Mouse (Mus musculus): Measurements from ENCODE around the gene Ndufaf1.
"Not testable (repeated sequence)": the region's sequence is repeated elsewhere in the genome, so short reads cannot be mapped to it uniquely, and the experiment has no call there.

The Ndufaf1 gene

DNA sequence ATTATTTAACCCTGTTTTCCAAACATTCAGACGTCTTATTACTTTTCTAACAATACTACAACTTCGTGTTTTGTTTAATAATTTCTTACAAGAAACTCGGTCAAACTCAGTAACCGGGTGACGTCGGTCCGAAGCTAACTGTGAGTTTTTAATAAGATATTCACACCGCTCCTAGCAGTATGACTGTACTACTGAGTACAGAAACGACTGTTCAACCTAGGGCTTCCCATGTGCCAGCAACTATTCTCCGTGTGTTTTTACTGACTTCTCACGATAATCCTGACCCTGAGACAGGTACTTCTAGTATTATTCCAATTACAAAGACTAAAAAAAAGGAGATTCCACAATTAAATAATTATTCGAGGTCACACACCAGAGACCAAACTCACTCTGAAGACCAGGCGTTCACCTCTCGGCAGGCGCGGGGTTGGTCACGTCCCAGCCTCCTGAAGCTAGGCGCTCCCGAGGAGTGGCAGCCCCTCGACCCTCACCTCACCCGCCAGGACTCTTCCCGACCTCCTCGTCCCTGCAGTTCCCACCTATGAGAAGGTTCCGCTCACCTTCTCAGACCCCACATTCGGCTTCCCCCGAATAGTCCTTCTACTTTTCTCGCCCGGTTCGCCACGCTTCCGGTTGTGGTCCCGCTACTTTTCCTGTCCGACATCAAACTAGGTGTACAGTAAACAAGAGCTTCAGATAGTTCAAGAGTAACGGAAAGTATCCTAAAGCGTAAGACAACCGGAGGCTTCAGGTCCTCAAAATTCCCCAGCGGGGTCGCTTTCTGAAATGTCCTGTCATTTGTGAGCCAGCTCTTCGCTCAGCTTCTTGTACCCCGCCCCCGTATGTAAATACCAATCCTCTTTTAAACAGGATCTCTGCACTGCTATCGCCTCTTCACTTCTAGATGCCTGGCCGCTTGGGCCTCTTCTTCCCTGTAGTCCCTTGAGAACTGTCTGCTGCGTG is at the start of gene Ndufaf1:
TSS of gene Ndufaf1 (minus strand) at position 608 of the 963 bp plus-strand sequence.
- peak; percentile 86 for DNase-seq (ENCODE audit: low read depth, low spot score)

- no peak for DNase-seq (ENCODE audit: low read depth, low spot score)
These were observed 47.4 kb upstream of the Ndufaf1 start for GRCm38 (mm10) chr2:119710011-119710410.

DNA sequence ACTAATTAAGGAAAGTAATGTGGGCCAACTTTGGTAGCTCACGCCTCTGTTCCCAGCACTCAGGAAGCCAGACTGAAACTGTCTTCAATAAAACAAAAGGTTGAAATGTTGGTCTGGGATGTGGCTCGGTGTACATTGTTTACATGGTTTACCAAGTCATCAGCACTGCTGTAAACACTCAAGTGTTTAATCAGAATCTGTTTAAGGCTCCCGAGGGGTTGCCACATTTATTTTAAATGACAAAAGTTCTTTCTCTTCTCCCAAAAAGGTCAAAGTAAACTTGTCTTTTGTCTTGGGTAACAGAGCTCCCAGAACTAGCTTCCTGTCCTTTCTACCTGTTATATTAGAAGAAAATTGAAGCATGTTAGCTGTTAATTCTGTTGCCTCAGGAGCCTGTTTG is 45.0 kb upstream of the Ndufaf1 start:
- DNase-seq (ENCODE audit: low read depth, low spot score): no peak

DNA sequence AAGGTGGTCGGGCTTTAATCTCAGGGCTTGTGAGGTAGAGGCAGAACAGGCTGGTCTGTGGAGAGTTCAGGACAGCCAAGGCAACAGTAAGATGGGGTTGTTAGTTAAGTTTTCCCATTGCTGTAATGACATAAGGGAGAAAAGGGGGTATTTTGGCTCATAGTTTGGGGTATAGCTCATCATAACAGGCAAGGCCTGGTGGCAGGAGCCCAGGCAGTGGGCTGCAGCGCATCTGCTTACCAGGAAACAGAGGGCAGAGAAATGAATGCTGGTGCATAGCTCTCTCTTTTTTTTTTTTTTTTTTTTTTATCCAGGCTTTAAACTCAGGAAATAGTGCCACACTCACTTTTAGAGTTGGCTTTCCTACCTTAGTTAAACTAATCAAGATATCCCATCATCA is 40.5 kb upstream of the Ndufaf1 start:
- DNase-seq (ENCODE audit: low read depth, low spot score): no peak

DNA sequence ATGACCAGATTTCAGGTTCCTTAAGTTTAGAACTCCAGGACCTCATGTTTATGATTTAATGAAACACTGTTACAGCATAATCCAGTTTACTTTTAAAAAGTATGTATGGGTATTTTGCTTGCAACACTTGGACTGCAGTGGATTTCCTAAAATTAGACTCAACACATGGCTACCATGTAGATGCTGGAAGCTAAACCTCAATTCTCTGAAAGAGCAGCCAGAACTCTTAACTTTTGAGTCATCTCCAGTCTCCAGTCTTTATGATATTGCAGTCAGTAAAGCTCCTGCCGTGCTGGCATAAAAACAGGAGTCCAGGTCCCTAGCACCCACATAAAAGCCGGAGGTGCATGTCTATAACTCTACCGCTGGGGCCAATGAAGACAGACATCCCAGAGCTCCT is 37.3 kb upstream of the Ndufaf1 start:
- no peak for DNase-seq (ENCODE audit: low read depth, low spot score)

DNA sequence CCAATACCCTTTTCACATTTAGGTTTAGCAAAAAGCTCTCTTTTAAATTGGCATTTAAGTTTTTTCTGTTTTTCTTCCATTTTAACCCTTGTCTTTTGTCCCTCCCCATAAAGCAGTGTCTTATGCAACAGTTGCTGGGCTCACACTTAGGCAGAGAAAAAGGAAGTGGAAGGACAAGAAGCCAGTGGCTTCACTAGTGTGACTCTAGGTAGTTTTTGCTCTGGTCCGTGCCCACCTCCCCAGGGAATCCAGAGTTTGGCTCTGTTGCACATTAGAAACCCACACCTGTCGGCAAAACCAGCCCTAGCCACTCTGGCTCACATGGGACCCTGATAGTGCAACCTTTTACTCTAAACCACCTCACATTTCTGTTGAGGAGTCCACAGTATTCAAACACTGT is 35.8 kb upstream of the Ndufaf1 start:
- DNase-seq (ENCODE audit: low read depth, low spot score): no peak

DNA sequence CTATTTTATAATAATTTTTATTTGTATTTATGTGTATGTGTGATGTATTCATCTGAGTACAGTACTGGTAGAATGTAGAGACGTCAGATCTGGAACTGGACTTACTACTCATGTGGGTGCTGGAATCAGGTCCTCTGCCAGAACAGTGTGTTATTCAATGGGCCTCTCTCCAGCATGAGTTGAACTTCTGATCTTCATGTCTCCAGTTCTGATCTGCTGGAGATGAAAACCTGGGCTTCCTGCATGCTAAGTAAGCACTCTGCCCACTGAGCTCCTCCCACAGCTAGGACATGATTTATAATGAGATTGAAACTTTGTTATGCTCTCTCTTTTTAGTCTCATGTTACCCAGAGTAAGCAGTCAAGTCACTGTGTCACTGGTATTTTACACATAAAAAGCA is 33.5 kb upstream of the Ndufaf1 start:
- no peak for DNase-seq (ENCODE audit: low read depth, low spot score)

DNA sequence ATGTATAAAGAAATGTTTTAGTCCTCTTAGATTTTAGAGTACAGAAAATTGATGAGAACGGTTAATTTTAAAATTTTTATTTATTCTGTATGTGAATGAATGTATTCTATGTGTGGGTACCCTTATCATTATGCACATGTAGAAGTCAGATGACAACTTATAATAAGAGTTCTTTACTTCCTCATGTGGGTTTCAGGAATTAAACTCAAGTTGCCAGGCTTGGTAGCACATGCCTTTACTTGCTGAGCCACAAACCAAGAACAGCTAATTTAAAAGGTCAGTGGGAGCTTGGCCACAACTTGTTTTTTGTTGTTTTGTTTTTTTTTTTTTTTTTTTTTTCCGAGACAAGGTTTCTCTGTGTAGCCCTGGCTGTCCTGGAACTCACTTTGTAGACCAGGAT is 32.2 kb upstream of the Ndufaf1 start:
- no peak for DNase-seq (ENCODE audit: low read depth, low spot score)

GRCm38 (mm10) chr2:119692003-119692701 is 29.5 kb upstream of the Ndufaf1 start:
- no peak for DNase-seq (ENCODE audit: low read depth, low spot score)

DNA sequence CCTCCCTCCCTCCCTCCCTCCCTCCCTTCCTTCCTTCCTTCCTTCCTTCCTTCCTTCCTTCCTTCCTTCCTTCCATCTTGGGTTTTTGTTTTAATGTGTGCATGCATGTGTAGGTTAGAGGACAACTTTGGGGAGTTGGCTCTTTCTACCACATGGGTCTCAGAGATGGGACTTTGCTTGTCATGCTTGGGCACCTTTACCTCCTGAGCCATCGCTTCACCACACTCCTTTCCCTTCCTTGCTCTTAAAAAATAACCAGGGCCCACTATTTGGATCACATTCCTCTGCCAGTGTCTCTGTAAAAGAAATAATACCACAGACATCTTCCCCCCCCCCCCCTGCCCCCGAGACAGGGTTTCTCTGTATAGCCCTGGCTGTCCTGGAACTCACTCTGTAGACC is 21.1 kb upstream of the Ndufaf1 start:
- no peak for DNase-seq (ENCODE audit: low read depth, low spot score)

DNA sequence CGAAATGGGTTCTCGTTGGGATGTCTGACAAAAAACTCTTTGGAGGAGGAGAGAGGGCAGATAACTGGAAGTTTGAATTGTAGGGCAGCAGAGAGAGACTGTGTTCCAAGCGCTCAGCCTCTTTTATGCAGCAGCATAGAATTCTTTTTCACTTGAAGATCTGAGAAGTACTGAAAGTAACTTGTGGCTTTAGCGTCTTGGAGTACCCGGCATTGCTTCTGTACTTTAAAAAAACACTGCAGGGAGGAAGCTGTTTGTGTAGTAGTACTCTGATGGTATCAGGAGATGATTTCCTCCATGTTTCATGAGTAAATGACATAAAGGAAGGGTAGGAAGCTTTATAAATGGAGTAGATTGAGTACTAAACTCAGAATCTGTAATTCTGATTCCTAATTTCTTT is 13.2 kb upstream of the Ndufaf1 start:
- no peak for DNase-seq (ENCODE audit: low read depth, low spot score)

DNA sequence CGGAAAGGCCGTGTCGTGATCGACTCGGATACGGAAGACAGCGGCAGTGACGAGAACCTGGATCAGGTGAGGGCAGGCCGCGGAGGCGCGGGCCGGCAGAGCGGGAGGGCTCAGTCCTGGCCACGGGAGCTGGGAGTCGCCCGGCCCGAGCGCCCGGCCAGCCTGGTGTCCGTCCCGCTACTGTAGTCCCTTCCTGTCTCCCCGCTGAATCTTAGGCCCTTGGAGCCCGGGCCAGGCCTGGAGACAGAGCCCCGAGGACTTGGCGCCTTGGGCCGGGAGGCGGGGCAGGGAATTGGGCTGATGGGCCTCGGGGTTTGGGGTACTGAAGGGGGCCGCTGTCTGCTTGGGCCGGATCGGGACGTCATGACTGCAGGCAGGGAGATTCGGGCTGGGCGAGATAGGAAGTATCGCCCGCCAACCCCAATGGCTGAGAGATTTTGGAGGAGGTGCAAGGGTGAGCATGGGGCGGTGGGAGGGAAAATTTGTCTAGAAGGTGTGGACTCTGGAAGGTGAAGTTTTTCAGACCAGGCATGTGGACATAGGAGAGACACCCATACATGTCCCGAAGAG is 12.7 kb upstream of the Ndufaf1 start:
- peak; percentile 30 for DNase-seq (ENCODE audit: low read depth, low spot score)

DNA sequence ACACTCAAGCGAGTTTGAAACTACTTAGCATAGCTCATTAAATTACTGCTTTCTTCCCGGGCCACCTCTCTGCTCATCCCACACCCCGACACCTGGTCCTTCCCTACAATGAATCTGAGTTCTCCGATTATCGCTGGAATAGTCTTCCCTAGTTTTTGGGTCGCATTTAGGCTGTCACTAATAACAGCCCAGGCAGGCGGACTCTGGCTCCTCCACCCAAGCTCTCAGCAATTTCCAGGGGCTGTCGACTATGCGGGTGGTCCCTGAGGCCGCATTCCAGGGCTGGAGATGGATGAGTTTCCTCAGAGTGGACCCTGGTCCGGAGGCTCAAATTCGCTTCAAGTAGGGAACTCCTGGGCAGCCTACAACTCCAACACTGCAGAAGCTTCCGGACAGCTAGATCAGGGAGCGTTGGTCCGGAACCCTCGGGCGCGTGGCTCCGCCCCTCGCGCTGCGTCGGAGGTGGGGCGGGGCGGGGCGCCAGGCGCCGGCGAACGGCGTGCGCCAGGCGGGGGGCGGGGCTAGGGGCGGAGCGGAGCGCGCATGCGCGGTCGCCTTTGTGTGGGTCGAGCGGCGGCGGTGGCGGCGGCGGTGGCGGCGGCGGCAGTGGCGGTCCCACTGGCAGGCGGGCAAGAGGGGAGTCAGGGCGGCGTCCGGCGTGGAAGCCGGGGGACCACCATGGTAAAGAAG is 12.0 kb upstream of the Ndufaf1 start, which contains the start of gene Rtf1:
TSS of gene Rtf1 (plus strand) at position 544 of the 690 bp plus-strand sequence.
- DNase-seq (ENCODE audit: low read depth, low spot score): peak; percentile 89

DNA sequence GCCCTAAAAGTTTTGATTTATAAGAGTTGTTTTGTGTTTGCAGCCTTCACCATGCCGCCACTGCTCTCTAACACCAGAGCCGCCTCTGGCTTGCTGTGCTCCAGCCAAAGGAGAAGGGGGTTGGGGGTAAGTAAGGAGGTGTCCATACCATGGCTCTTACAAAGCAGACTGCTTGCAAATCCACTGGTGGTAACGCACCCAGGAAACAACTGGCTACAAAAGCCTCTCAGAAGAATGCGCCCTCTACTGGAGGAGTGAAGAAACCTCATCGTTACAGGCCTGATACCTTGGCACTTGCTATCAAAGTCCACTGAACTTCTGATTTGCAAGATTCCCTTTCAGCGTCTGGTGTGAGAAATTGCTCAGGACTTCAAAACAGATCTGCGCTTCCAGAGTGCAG is 6.4 kb upstream of the Ndufaf1 start:
- DNase-seq (ENCODE audit: low read depth, low spot score): no peak

GRCm38 (mm10) chr2:119665744-119666143 is 3.1 kb upstream of the Ndufaf1 start:
- DNase-seq (ENCODE audit: low read depth, low spot score): not testable (repeated sequence)

DNA sequence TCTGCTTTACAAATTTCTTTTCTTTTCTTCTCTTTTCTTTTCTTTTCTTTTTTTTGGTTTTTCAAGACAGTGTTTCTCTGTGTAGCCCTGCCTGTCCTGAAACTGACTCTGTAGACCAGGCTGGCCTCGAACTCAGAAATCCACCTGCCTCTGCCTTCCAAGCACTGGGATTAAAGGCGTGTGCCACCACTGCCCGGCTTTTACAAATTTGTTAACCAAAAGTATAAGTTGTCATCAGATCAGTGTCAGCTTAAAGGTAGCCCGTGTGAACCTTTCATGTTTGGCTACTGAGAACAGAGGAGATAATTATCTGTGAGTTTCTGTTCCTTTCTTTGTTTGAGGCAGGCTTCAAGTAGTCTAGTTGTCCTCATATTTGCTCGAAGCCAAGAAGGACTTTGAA is 18.4 kb downstream of the Ndufaf1 start:
- DNase-seq (ENCODE audit: low read depth, low spot score): no peak

- DNase-seq (ENCODE audit: low read depth, low spot score): no peak
These were observed 21.3 kb downstream of the Ndufaf1 start for GRCm38 (mm10) chr2:119641214-119641912.

- no peak for DNase-seq (ENCODE audit: low read depth, low spot score)
These were observed 25.8 kb downstream of the Ndufaf1 start for GRCm38 (mm10) chr2:119636781-119637180.

DNA sequence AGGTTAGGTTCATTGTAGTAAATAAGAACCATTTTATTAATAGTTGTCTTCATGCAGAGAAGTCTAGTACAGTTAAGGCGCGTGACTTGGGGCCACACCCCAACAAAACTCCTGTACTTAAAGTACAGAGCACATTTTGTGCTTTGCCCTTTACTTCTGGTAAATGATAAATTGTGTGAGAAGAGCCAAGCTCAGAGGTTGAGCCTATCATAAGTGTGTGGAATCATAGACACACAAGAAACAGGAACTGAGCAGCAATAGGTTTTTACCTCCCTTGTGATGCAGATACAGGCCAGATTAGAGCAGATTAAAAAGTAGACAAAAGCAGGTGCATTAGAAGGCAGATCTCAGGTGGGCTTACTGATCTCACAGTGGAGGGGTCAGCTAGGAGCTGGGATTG is 41.3 kb downstream of the Ndufaf1 start:
- DNase-seq (ENCODE audit: low read depth, low spot score): no peak

DNA sequence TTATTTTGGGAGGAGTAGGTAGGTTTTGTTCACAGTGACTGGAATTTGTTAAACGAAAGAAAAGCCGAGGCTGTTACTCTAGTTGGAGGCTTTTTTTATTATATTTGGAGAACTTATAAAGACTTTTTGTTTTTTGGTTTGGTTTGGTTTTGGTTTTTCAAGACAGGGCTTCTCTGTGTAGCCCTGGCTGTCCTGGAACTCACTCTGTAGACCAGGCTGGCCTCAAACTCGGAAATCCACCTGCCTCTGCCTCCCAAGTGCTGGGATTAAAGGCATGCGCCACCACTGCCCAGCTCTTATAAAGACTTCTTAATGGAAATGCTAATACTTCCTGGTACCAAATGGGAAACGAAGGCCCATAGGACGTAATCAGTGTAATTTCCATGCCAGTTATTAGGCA is 43.6 kb downstream of the Ndufaf1 start:
- not testable (repeated sequence) for DNase-seq (ENCODE audit: low read depth, low spot score)

Measured in forelimb bud, embryonic 11.5 days (tissue).